Mouse (Mus musculus) lung, embryonic 14.5 days (tissue): ENCODE data around the gene Slc35e3. TPM values are rescaled to one million over a fixed set of nuclear protein-coding genes. Genes with fewer than 3 reads are reported as not detected.
"Not testable (repeated sequence)": the region's sequence is repeated elsewhere in the genome, so short reads cannot be mapped to it uniquely, and the experiment has no call there.

ENCODE experiments used
- ATAC-seq: fragments of 200-750 bp; cut with Nextera tagmentation; 2 replicates; pipeline ENCODE4 v1.8.0; 2017; ENCODE audit warnings: mild to moderate bottlenecking, moderate TSS enrichment, moderate library complexity; ENCODE audit not compliant: insufficient read depth
- DNase-seq: peaks from one replicate; pipeline ENCODE4 v3.0.0-alpha.2; 2015
- H3K27ac ChIP-seq: fragments of 300-500 bp; sonication (generic); 2 replicates; pipeline ENCODE4 v1.5.1; 2014; ENCODE audit warnings: low read depth, mild to moderate bottlenecking, moderate library complexity
- H3K27me3 ChIP-seq: fragments of 300-500 bp; sonication (generic); 2 replicates; pipeline ENCODE4 v1.6.1; 2014; ENCODE audit warnings: low read length, control low read depth; ENCODE audit not compliant: insufficient read depth
- H3K36me3 ChIP-seq: fragments of 300-500 bp; sonication (generic); 2 replicates; pipeline ENCODE4 v1.6.1; 2014; ENCODE audit warnings: control low read depth; ENCODE audit not compliant: insufficient read depth
- H3K4me1 ChIP-seq: fragments of 300-500 bp; sonication (generic); 2 replicates; pipeline ENCODE4 v1.6.1; 2014; ENCODE audit warnings: antibody characterized with exemption, control low read depth; ENCODE audit not compliant: insufficient read depth
- H3K4me2 ChIP-seq: fragments of 300-500 bp; sonication (generic); 2 replicates; pipeline ENCODE4 v1.6.1; 2014; ENCODE audit warnings: mild to moderate bottlenecking
- H3K4me3 ChIP-seq: fragments of 300-500 bp; sonication (generic); 2 replicates; pipeline ENCODE4 v1.5.1; 2014; ENCODE audit warnings: low read depth, low read length
- H3K9ac ChIP-seq: fragments of 300-500 bp; sonication (generic); 2 replicates; pipeline ENCODE4 v1.6.1; 2014
- H3K9me3 ChIP-seq: fragments of 300-500 bp; sonication (generic); 2 replicates; pipeline ENCODE4 v1.6.1; 2016; ENCODE audit warnings: low read depth, low read length, control low read depth
- CTCF ChIP-seq: IDR thresholded peaks from 2 replicates; pipeline ENCODE4 v1.5.1; 2016; ENCODE audit warnings: antibody characterized with exemption, low read depth
- WGBS: fragments of 180-500 bp; shearing (Covaris S2); extraction: QIAGEN DNeasy Blood & Tissue Kit; methylation state at CpG from one replicate; pipeline ENCODE4 v1.1.7; 2014; 5-methylcytosine and 5-hydroxymethylcytosine counted together
- polyA plus RNA-seq: library from polyadenylated mRNA; unstranded; fragments of >200 nt; fragmentation: Nextera tagmentation; extraction: Ambion mirVana; gene quantifications from 2 replicates; pipeline ENCODE4 v1.2.1, GENCODE M21; 2014

The Slc35e3 gene
- polyA plus RNA-seq, 1 experiment from 2014 or later, result 16.7 TPM

DNA sequence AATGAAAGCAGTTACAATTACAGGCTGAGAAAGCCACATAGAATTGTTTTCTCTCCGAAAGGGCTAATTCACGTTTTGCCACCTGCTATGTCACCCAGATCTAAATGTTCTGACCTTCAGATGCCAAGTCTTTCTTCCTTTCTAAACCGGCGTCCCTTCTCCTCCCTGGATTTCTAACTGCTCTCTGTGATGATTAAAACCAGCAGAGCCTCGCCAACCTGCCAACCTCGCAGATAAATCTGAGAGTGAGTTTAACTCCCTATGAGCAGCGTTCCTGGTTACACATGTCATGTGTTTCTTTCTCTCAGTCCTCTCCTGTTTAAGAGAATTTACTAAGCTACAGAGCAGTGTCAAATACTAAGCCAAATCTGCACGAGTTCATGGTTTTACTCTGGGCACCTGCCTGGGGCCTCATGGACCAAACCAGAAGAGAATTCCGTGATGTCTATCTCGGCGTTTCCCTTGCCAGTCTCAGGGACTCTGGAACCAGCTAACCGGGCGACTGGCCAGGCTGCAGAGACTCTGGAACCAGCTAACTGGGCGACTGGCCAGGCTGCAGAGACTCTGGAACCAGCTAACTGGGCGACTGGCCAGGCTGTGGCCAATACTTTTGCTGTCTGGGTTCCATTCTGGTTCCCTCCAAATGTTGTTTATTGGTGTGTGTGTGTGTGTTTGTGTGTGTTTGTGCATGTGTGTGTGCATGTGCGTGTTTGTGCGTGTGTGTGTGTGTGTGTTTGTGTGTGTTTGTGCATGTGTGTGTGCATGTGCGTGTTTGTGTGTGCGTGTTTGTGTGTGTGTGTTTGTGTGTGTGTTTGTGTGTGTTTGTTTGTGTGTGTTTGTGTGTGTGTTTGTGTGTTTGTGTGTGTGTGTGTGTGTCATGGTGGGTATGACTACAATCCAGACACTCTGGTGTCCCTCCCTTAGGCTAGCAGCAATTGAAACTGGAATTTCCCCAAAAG, 27.7 kb downstream of the Slc35e3 start:
- 0 out of 2 replicates have a peak, but pooled peaks have one; percentile 44 for ATAC-seq
- 58% methylated on average over 19 of the region's 19 CpGs for WGBS
- Histone ChIP-seq H3K9ac (no peak overlapping the region), H3K4me2 (no peak overlapping the region), H3K27me3 (no peaks in the 10 kb centered on the region), H3K4me3 (no peak overlapping the region), H3K9me3 (no peaks in the 10 kb centered on the region), H3K27ac (peak overlapping the region; percentile 77), H3K4me1 (no peaks in the 10 kb centered on the region), H3K36me3 (no peaks in the 10 kb centered on the region)
- no peak for TF ChIP-seq CTCF
- DNase-seq, result peak; percentile 40

GRCm38 (mm10) chr10:117717583-117717982, 28.6 kb downstream of the Slc35e3 start:
- Histone ChIP-seq H3K4me2 (no peak overlapping the region), H3K4me3 (no peak overlapping the region), H3K9me3 (no peaks in the 10 kb centered on the region), H3K27me3 (no peaks in the 10 kb centered on the region), H3K36me3 (no peaks in the 10 kb centered on the region), H3K4me1 (no peaks in the 10 kb centered on the region), H3K9ac (no peak overlapping the region), H3K27ac (peak overlapping the region; percentile 77; the same call in 1 of the 2 replicates)
- WGBS, result 3% methylated on average over 4 of the region's 4 CpGs
- TF ChIP-seq CTCF, result no peak
- ATAC-seq, result peak; percentile 73
- peak; percentile 53 for DNase-seq

DNA sequence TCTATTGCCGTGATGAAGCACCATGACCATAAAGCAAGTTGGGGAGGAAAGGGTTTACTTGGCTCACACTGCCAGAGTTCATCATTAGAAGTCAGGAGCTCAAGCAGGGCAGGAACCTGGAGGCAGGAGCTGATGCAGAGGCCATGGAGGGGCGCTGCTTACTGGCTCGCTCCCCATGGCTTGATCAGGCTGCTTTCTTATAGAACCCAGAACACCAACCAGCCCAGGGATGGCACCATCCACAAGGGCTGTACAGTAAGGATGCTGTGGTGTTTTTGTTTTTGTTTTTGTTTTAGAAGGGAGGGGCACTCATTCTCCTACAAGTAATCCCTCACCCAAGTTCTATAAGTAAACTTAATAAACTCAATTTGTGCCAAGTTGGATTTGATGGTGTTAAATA, 29.5 kb downstream of the Slc35e3 start:
- DNase-seq (no peak), ATAC-seq (no peak)
- 82% methylated on average over 3 of the region's 3 CpGs for WGBS
- Histone ChIP-seq H3K4me1 (no peaks in the 10 kb centered on the region), H3K9ac (no peak overlapping the region), H3K4me2 (no peak overlapping the region), H3K4me3 (no peak overlapping the region), H3K36me3 (no peaks in the 10 kb centered on the region), H3K27me3 (no peaks in the 10 kb centered on the region), H3K9me3 (no peaks in the 10 kb centered on the region), H3K27ac (no peak overlapping the region)
- no peak for TF ChIP-seq CTCF

- not testable (repeated sequence) for H3K27me3 ChIP-seq, H3K4me1 ChIP-seq, H3K27ac ChIP-seq, H3K36me3 ChIP-seq, H3K4me3 ChIP-seq, ATAC-seq, H3K4me2 ChIP-seq, H3K9me3 ChIP-seq, H3K9ac ChIP-seq, DNase-seq
- 86% methylated on average over 1 of the region's 1 CpGs for WGBS
Measured at GRCm38 (mm10) chr10:117715654-117716053, 30.5 kb downstream of the Slc35e3 start.

GRCm38 (mm10) chr10:117714928-117715500, 31.2 kb downstream of the Slc35e3 start:
- no peak overlapping the region for H3K4me2 ChIP-seq
- no peak for TF ChIP-seq CTCF
- H3K27ac ChIP-seq, result no peak overlapping the region
- no peak overlapping the region for H3K9ac ChIP-seq
- no peaks in the 10 kb centered on the region for H3K27me3 ChIP-seq
- H3K4me3 ChIP-seq, result no peak overlapping the region
- no peaks in the 10 kb centered on the region for H3K4me1 ChIP-seq
- ATAC-seq (no peak), DNase-seq (no peak)
- H3K36me3 ChIP-seq, result no peaks in the 10 kb centered on the region
- H3K9me3 ChIP-seq, result no peaks in the 10 kb centered on the region
- WGBS, result 71% methylated on average over 4 of the region's 4 CpGs

- H3K27ac ChIP-seq, result no peak overlapping the region
- H3K4me3 ChIP-seq, result no peak overlapping the region
- no peaks in the 10 kb centered on the region for H3K36me3 ChIP-seq
- no peaks in the 10 kb centered on the region for H3K27me3 ChIP-seq
- H3K4me2 ChIP-seq, result no peak overlapping the region
- ATAC-seq, result no peak
- 77% methylated on average over 3 of the region's 3 CpGs for WGBS
- H3K9ac ChIP-seq, result no peak overlapping the region
- H3K4me1 ChIP-seq, result no peaks in the 10 kb centered on the region
- DNase-seq, result no peak
- H3K9me3 ChIP-seq, result no peaks in the 10 kb centered on the region
- TF ChIP-seq CTCF, result no peak
Measured at GRCm38 (mm10) chr10:117714048-117714545, 32.1 kb downstream of the Slc35e3 start.

GRCm38 (mm10) chr10:117713466-117713865, 32.7 kb downstream of the Slc35e3 start:
- Histone ChIP-seq H3K4me3 (no peak overlapping the region), H3K27ac (no peak overlapping the region), H3K4me1 (no peaks in the 10 kb centered on the region), H3K36me3 (peaks cover 5% of the 10 kb centered on the region; the same call in 1 of the 2 replicates), H3K27me3 (no peaks in the 10 kb centered on the region), H3K4me2 (no peak overlapping the region), H3K9me3 (no peaks in the 10 kb centered on the region), H3K9ac (no peak overlapping the region)
- ATAC-seq (no peak), DNase-seq (no peak)
- WGBS, result 86% methylated on average over 8 of the region's 8 CpGs
- TF ChIP-seq CTCF, result no peak
